Mouse (Mus musculus) spleen, adult 2 months (tissue): ENCODE measurements around the gene Hand1. TPM values are rescaled to one million over a fixed set of nuclear protein-coding genes. Genes with fewer than 3 reads are reported as not detected.

ENCODE experiments used
- DNase-seq, 2 experiments: peaks; one replicate each; pipeline versions ENCODE4 v3.0.0 to v3.0.0-alpha.2; 2012 to 2021; ENCODE audit warnings: low spot score in 2 of 2, low read depth in 1 of 2
- H3K27ac ChIP-seq: fragments of 200-500 bp; 2 replicates; pipeline ENCODE4 v1.5.1; 2012; ENCODE audit warnings: low read length, inconsistent platforms; ENCODE audit not compliant: insufficient read depth
- H3K27me3 ChIP-seq: fragments of 200-500 bp; 2 replicates; pipeline ENCODE4 v1.6.1; 2012; ENCODE audit warnings: mild to moderate bottlenecking, moderate library complexity, low read length, inconsistent platforms; ENCODE audit not compliant: control insufficient read depth, insufficient read depth
- H3K36me3 ChIP-seq: fragments of 200-500 bp; 2 replicates; pipeline ENCODE4 v1.6.1; 2012; ENCODE audit warnings: mild to moderate bottlenecking, low read length, inconsistent platforms; ENCODE audit not compliant: control insufficient read depth, insufficient read depth
- H3K4me1 ChIP-seq: fragments of 200-500 bp; 2 replicates; pipeline ENCODE4 v1.6.1; 2011; ENCODE audit warnings: inconsistent platforms; ENCODE audit not compliant: control insufficient read depth, insufficient read depth, insufficient read length
- H3K4me3 ChIP-seq: fragments of 200-500 bp; 2 replicates; pipeline ENCODE4 v1.5.1; 2011; ENCODE audit warnings: mild to moderate bottlenecking, inconsistent platforms; ENCODE audit not compliant: insufficient read depth, insufficient read length; ENCODE audit errors: extremely low read depth
- CTCF ChIP-seq: fragments of 200-500 bp; IDR thresholded peaks from 2 replicates; pipeline ENCODE4 v1.5.1; 2011; ENCODE audit warnings: mild to moderate bottlenecking, inconsistent platforms; ENCODE audit not compliant: insufficient read depth, insufficient read length, insufficient replicate concordance; ENCODE audit errors: extremely low read depth
- POLR2A ChIP-seq: fragments of 200-500 bp; IDR thresholded peaks from 2 replicates; pipeline ENCODE4 v1.6.1; 2011; ENCODE audit warnings: low read depth, low read length, inconsistent platforms
- WGBS: fragments of 180-500 bp; shearing (Covaris S2); methylation state at CpG from one replicate; pipeline ENCODE4 v1.1.7; 2018; 5-methylcytosine and 5-hydroxymethylcytosine counted together
- polyA plus RNA-seq: library from polyadenylated mRNA; depleted of rRNA; stranded (reverse); fragments of >200 nt; gene quantifications from 2 replicates; pipeline ENCODE4 v1.2.3, GENCODE M21; 2012

Hand1 gene
- polyA plus RNA-seq, 1 experiment, result not detected

- H3K27me3 ChIP-seq, result peaks cover 14% of the 10 kb centered on the region
- no peak for TF ChIP-seq POLR2A
- TF ChIP-seq CTCF, result no peak
- WGBS, result 34% methylated on average over 10 of the region's 10 CpGs
Observed at GRCm38 (mm10) chr11:57840986-57841385, 8.4 kb upstream of the Hand1 start.

GRCm38 (mm10) chr11:57837861-57838680, 5.5 kb upstream of the Hand1 start:
- WGBS, result 20% methylated on average over 22 of the region's 22 CpGs
- no peaks in the 10 kb centered on the region for H3K36me3 ChIP-seq
- H3K4me3 ChIP-seq, result no peak overlapping the region
- no peak for DNase-seq
- H3K27ac ChIP-seq, result no peak overlapping the region
- TF ChIP-seq CTCF (no peak), POLR2A (no peak)
- no peaks in the 10 kb centered on the region for H3K4me1 ChIP-seq
- H3K27me3 ChIP-seq, result peaks cover 20% of the 10 kb centered on the region; the same call in 1 of the 2 replicates

More at GRCm38 (mm10) chr11:57840986-57841385, 8.4 kb upstream of the Hand1 start:
- Histone ChIP-seq H3K4me1 (no peaks in the 10 kb centered on the region), H3K4me3 (no peak overlapping the region), H3K36me3 (no peaks in the 10 kb centered on the region), H3K27ac (no peak overlapping the region)
- no peak for DNase-seq

GRCm38 (mm10) chr11:57836872-57837680, 4.5 kb upstream of the Hand1 start:
- no peaks in the 10 kb centered on the region for H3K4me1 ChIP-seq
- no peak overlapping the region for H3K4me3 ChIP-seq
- DNase-seq, result no peak
- TF ChIP-seq POLR2A (no peak), CTCF (no peak)
- no peaks in the 10 kb centered on the region for H3K36me3 ChIP-seq
- WGBS, result 6% methylated on average over 38 of the region's 38 CpGs
- no peak overlapping the region for H3K27ac ChIP-seq
- peaks cover 24% of the 10 kb centered on the region for H3K27me3 ChIP-seq

- no peak for TF ChIP-seq CTCF
- TF ChIP-seq POLR2A, result no peak
- peaks cover 28% of the 10 kb centered on the region for H3K27me3 ChIP-seq
- WGBS, result 25% methylated on average over 9 of the region's 9 CpGs
Observed at GRCm38 (mm10) chr11:57836401-57836800, 3.8 kb upstream of the Hand1 start.

GRCm38 (mm10) chr11:57835931-57836330, 3.3 kb upstream of the Hand1 start:
- no peak for DNase-seq
- H3K27me3 ChIP-seq, result peaks cover 29% of the 10 kb centered on the region
- WGBS, result 21% methylated on average over 3 of the region's 3 CpGs
- no peaks in the 10 kb centered on the region for H3K36me3 ChIP-seq
- no peak overlapping the region for H3K4me3 ChIP-seq
- H3K27ac ChIP-seq, result no peak overlapping the region
- no peaks in the 10 kb centered on the region for H3K4me1 ChIP-seq
- TF ChIP-seq CTCF, result no peak
- TF ChIP-seq POLR2A, result no peak

More at GRCm38 (mm10) chr11:57836401-57836800, 3.8 kb upstream of the Hand1 start:
- H3K4me3 ChIP-seq, result no peak overlapping the region
- DNase-seq, result no peak
- H3K27ac ChIP-seq, result no peak overlapping the region
- H3K4me1 ChIP-seq, result no peaks in the 10 kb centered on the region
- H3K36me3 ChIP-seq, result no peaks in the 10 kb centered on the region

- WGBS, result 47% methylated on average over 2 of the region's 2 CpGs
- Histone ChIP-seq H3K36me3 (no peaks in the 10 kb centered on the region), H3K27me3 (peaks cover 28% of the 10 kb centered on the region), H3K27ac (no peak overlapping the region), H3K4me3 (no peak overlapping the region), H3K4me1 (no peaks in the 10 kb centered on the region)
- DNase-seq, result no peak
- TF ChIP-seq CTCF, result no peak
- no peak for TF ChIP-seq POLR2A
Observed at GRCm38 (mm10) chr11:57835331-57835730, 2.7 kb upstream of the Hand1 start.
